Mouse (Mus musculus) intestine, embryonic 16.5 days (tissue): ENCODE data around the gene Stradb. TPM values are rescaled to one million over a fixed set of nuclear protein-coding genes. Genes with fewer than 3 reads are reported as not detected.
"Not testable (repeated sequence)": the region's sequence is repeated elsewhere in the genome, so short reads cannot be mapped to it uniquely, and the experiment has no call there.

Experiments used
- ATAC-seq: fragments of 200-750 bp; cut with Nextera tagmentation; 2 replicates; pipeline ENCODE4 v1.8.0; 2017; ENCODE audit warnings: moderate TSS enrichment, moderate library complexity
- H3K27ac ChIP-seq: fragments of 300-500 bp; sonication (generic); 2 replicates; pipeline ENCODE4 v1.5.1; 2014; ENCODE audit warnings: mild to moderate bottlenecking, low read length
- H3K27me3 ChIP-seq: fragments of 300-500 bp; sonication (generic); replicated peaks from 2 replicates; pipeline ENCODE4 v1.6.1; 2014; ENCODE audit warnings: low read length, control low read depth, mixed read lengths; ENCODE audit not compliant: control insufficient read depth, insufficient read depth
- H3K36me3 ChIP-seq: fragments of 300-500 bp; sonication (generic); 2 replicates; pipeline ENCODE4 v1.6.1; 2014; ENCODE audit warnings: low read length, control low read depth; ENCODE audit not compliant: control insufficient read depth, insufficient read depth
- H3K4me1 ChIP-seq: fragments of 300-500 bp; sonication (generic); 2 replicates; pipeline ENCODE4 v1.6.1; 2014; ENCODE audit warnings: low read length, control low read depth, mixed read lengths; ENCODE audit not compliant: control insufficient read depth, insufficient read depth
- H3K4me2 ChIP-seq: fragments of 300-500 bp; sonication (generic); 2 replicates; pipeline ENCODE4 v1.6.1; 2014; ENCODE audit warnings: low read depth, low read length, control low read depth
- H3K4me3 ChIP-seq: fragments of 300-500 bp; sonication (generic); 2 replicates; pipeline ENCODE4 v1.5.1; 2014; ENCODE audit warnings: mild to moderate bottlenecking, low read length
- H3K9ac ChIP-seq: fragments of 300-500 bp; sonication (generic); 2 replicates; pipeline ENCODE4 v1.6.1; 2014; ENCODE audit warnings: low read depth, low read length
- H3K9me3 ChIP-seq: fragments of 300-500 bp; sonication (generic); 2 replicates; pipeline ENCODE4 v1.6.1; 2016; ENCODE audit warnings: low read length, control low read depth; ENCODE audit not compliant: control insufficient read depth
- WGBS: fragments of 180-500 bp; shearing (Covaris S2); extraction: QIAGEN DNeasy Blood & Tissue Kit; methylation state at CpG from one replicate; pipeline ENCODE4 v1.1.7; 2014; 5-methylcytosine and 5-hydroxymethylcytosine counted together
- polyA plus RNA-seq: library from polyadenylated mRNA; unstranded; fragments of >200 nt; fragmentation: Nextera tagmentation; extraction: Ambion mirVana; gene quantifications from 2 replicates; pipeline ENCODE4 v1.2.1, GENCODE M21; 2015

The Stradb gene
- polyA plus RNA-seq, 1 experiment from 2014 or later, result 21.9 TPM

DNA sequence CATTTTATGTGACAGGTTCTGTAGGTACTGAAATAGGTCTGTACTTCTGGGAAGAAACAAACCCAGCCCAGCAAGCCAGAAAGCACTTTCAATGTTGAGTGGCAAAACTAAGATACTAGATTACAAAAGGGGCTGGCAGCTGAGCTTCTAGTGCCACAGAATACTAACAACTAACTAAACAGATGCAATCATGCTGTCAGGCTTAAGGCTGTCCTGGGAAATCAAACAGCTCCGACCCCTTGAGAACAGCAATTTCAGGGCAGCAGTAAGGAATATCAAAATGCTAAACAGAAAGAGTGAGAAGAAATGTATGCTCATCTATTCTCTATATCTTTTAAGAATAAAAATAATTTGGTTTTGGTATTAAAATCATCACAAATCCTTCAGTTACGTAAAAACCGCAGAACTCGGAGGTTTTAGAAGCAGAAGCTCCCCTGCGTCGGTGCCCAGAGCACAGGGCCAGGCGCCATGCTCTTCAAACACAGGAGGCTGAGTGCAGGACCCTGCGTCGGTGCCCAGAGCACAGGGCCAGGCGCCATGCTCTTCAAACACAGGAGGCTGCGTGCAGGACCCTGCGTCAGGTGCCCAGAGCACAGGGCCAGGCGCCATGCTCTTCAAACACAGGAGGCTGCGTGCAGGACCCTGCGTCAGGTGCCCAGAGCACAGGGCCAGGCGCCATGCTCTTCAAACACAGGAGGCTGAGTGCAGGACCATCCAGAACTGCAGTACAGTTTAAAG is 14.4 kb upstream of the Stradb start:
- H3K4me2 ChIP-seq, H3K9me3 ChIP-seq, H3K36me3 ChIP-seq, ATAC-seq, H3K4me3 ChIP-seq, H3K4me1 ChIP-seq, H3K9ac ChIP-seq, H3K27ac ChIP-seq, H3K27me3 ChIP-seq: not testable (repeated sequence)
- 83% methylated on average over 16 of the region's 16 CpGs for WGBS

DNA sequence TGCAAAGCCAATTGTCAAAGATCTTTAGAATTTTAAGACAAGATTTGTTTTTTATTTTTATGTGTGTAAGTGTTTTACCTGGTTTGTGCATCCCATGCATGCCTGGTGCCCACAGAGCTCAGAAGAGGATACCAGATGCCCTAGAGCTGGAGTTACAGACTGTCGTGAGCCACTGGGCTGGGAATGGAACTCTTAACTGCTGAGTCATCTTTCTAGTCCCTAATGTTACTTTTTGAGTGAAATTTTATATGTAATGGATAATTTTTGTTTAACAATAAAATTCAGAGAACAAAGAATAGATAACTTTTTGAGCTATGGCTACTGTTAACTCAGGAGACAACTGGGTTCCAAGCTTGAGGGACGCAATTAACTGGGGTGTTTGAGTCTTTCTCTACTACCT is 13.6 kb upstream of the Stradb start:
- peaks cover 2% of the 10 kb centered on the region; the same call in 1 of the 2 replicates for H3K4me1 ChIP-seq
- H3K9ac ChIP-seq, result no peak overlapping the region
- no peaks in the 10 kb centered on the region for H3K27me3 ChIP-seq
- no peaks in the 10 kb centered on the region for H3K36me3 ChIP-seq
- no peak overlapping the region for H3K4me3 ChIP-seq
- no peaks in the 10 kb centered on the region for H3K9me3 ChIP-seq
- no peak overlapping the region for H3K4me2 ChIP-seq
- no peak for ATAC-seq
- no peak overlapping the region for H3K27ac ChIP-seq
- WGBS, result 84% methylated on average over 2 of the region's 2 CpGs

GRCm38 (mm10) chr1:58961152-58961893 is 12.0 kb upstream of the Stradb start:
- H3K27me3 ChIP-seq, result no peaks in the 10 kb centered on the region
- no peak overlapping the region for H3K9ac ChIP-seq
- no peak overlapping the region for H3K4me2 ChIP-seq
- H3K4me3 ChIP-seq, result no peak overlapping the region
- peaks cover 2% of the 10 kb centered on the region; the same call in 1 of the 2 replicates for H3K4me1 ChIP-seq
- ATAC-seq, result no peak
- no peaks in the 10 kb centered on the region for H3K9me3 ChIP-seq
- no peaks in the 10 kb centered on the region for H3K36me3 ChIP-seq
- no peak overlapping the region for H3K27ac ChIP-seq
- WGBS, result 54% methylated on average over 12 of the region's 12 CpGs

- ATAC-seq, result peak; percentile 48; the same call in 1 of the 2 replicates
- WGBS, result 89% methylated on average over 5 of the region's 5 CpGs
- H3K4me3 ChIP-seq, result no peak overlapping the region
- no peaks in the 10 kb centered on the region for H3K36me3 ChIP-seq
- H3K27me3 ChIP-seq, result no peaks in the 10 kb centered on the region
- no peak overlapping the region for H3K27ac ChIP-seq
- 0 out of 2 replicates have a peak, but pooled peaks cover 2% of the 10 kb centered on the region for H3K4me1 ChIP-seq
- no peaks in the 10 kb centered on the region for H3K9me3 ChIP-seq
- no peak overlapping the region for H3K9ac ChIP-seq
- H3K4me2 ChIP-seq, result no peak overlapping the region
These were observed 10.9 kb upstream of the Stradb start for GRCm38 (mm10) chr1:58962418-58962817.

- Histone ChIP-seq H3K4me1 (0 out of 2 replicates have a peak, but pooled peaks cover 2% of the 10 kb centered on the region), H3K4me2 (no peak overlapping the region), H3K27me3 (no peaks in the 10 kb centered on the region), H3K9me3 (no peaks in the 10 kb centered on the region), H3K36me3 (no peaks in the 10 kb centered on the region), H3K27ac (no peak overlapping the region), H3K4me3 (no peak overlapping the region), H3K9ac (no peak overlapping the region)
- no peak for ATAC-seq
These were observed 10.5 kb upstream of the Stradb start for GRCm38 (mm10) chr1:58962865-58963264.

DNA sequence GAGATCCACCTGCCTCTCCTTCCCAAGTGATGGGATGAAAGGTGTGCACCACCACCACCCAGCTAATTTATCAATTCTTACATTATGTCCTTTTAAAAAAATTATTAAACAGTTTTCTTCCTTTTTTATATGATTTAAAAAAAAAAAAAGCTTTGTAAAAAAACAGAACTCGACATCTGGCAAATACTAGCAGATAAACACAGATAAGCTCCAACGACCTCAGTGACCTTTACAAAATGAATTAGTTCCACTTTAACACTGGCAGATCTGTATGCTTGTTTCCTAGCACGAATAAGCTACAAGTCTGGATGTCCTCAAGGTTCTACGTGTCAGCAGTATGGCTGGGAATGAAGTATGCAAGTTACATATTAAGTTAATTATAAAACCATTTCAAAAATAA is 5.8 kb upstream of the Stradb start:
- no peaks in the 10 kb centered on the region for H3K9me3 ChIP-seq
- H3K27ac ChIP-seq, result no peak overlapping the region
- ATAC-seq, result no peak
- no peaks in the 10 kb centered on the region for H3K36me3 ChIP-seq
- H3K4me3 ChIP-seq, result no peak overlapping the region
- H3K4me2 ChIP-seq, result no peak overlapping the region
- H3K9ac ChIP-seq, result no peak overlapping the region
- peaks cover 7% of the 10 kb centered on the region; the same call in 1 of the 2 replicates for H3K4me1 ChIP-seq
- 30% methylated on average over 4 of the region's 4 CpGs for WGBS
- H3K27me3 ChIP-seq, result no peaks in the 10 kb centered on the region

- Histone ChIP-seq H3K9me3 (no peaks in the 10 kb centered on the region), H3K27ac (no peak overlapping the region), H3K4me1 (peaks cover 10% of the 10 kb centered on the region; the same call in 1 of the 2 replicates), H3K4me2 (no peak overlapping the region), H3K36me3 (no peaks in the 10 kb centered on the region), H3K9ac (no peak overlapping the region), H3K27me3 (no peaks in the 10 kb centered on the region), H3K4me3 (no peak overlapping the region)
- ATAC-seq, result no peak
- WGBS, result 69% methylated on average over 5 of the region's 5 CpGs
These were observed 3.3 kb upstream of the Stradb start for GRCm38 (mm10) chr1:58970054-58970453.

- no peaks in the 10 kb centered on the region for H3K27me3 ChIP-seq
- H3K27ac ChIP-seq, result no peak overlapping the region
- no peak overlapping the region for H3K9ac ChIP-seq
- WGBS, result 88% methylated on average over 6 of the region's 6 CpGs
- no peak overlapping the region for H3K4me2 ChIP-seq
- H3K9me3 ChIP-seq, result no peaks in the 10 kb centered on the region
- no peak overlapping the region for H3K4me3 ChIP-seq
- no peaks in the 10 kb centered on the region for H3K36me3 ChIP-seq
- no peak for ATAC-seq
- H3K4me1 ChIP-seq, result peaks cover 10% of the 10 kb centered on the region; the same call in 1 of the 2 replicates
These were observed 2.2 kb upstream of the Stradb start for GRCm38 (mm10) chr1:58971097-58971496.

- H3K27me3 ChIP-seq, result no peaks in the 10 kb centered on the region
- peak overlapping the region; percentile 71 for H3K4me2 ChIP-seq
- under 1% methylated on average over 28 of the region's 28 CpGs for WGBS
- ATAC-seq, result peak; percentile 39
- H3K36me3 ChIP-seq, result no peaks in the 10 kb centered on the region
- H3K9ac ChIP-seq, result peak overlapping the region; percentile 94
- peak overlapping the region; percentile 82 for H3K27ac ChIP-seq
- peak overlapping the region; percentile 94 for H3K4me3 ChIP-seq
- no peaks in the 10 kb centered on the region for H3K9me3 ChIP-seq
- H3K4me1 ChIP-seq, result peaks cover 10% of the 10 kb centered on the region; the same call in 1 of the 2 replicates
These were observed 414 bp upstream of the Stradb start for GRCm38 (mm10) chr1:58972851-58973365.
